Mouse (Mus musculus): ENCODE results near the gene Abcb4.

DNA sequence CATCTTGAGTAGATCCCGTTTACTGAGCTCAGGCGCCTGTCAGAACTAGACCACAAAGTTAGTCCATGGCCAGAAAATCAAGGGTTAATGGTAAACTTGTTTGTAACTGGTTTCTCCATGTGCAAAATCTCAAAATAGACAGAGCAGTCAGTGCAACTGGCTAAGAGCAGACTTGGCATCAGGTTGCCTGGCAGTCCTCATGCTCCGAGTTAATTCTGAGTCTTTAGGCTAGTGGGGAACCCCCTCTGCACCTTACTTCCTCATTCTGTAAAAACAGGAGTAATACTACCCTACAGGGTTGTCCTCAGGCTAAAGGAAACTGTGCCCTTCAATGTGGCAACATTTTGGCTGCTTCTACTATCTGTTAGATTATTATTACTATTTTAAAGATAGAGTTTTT is 50.3 kb downstream of the Abcb4 start:
- TF ChIP-seq CTCF (IDR thresholded peaks at IDR 0.05) (no peak), POLR2A (IDR thresholded peaks at IDR 0.05; ENCODE audit: insufficient read depth, low read depth, low read length) (no peak), EP300 (IDR thresholded peaks at IDR 0.05; ENCODE audit: insufficient read depth, low read depth, low read length) (no peak)
